Mouse (Mus musculus): ENCODE measurements around the gene Tspan32. TPM values are rescaled to one million over a fixed set of nuclear protein-coding genes. Genes with fewer than 3 reads are reported as not detected.

Tspan32 gene
- polyA plus RNA-seq, 1 experiment from 2014 or later = 0.28 TPM

DNA sequence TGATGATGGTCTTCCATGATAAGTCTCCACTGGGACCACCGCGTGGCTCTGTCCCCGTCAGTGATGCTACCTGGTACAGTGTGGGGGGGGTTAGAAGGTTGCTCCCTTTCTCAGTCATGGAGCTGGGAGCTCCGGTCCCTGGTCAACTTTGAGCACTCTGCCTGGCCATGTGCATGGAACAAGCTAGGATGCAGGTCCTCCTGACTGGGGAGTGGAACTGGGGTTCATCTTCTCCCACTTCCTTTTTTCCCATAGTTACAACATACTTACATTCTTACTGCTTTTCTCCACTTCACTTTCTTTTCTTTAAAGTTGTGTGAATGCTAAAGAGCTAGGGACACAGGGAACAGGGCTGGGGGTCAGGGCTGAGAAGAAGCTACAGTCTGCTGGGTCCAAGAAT is 19.7 kb upstream of the Tspan32 start:
- no peak overlapping the region for H3K4me2 ChIP-seq (ENCODE audit: low read length)
- H3K9me3 ChIP-seq (ENCODE audit: control insufficient read depth, low read length) = no peaks in the 10 kb centered on the region
- H3K9ac ChIP-seq (ENCODE audit: low read depth, low read length) = no peak overlapping the region
- 93% methylated on average over 4 of the region's 4 CpGs for WGBS
- no peaks in the 10 kb centered on the region for H3K27me3 ChIP-seq (replicated peaks; ENCODE audit: control insufficient read depth, insufficient read depth, low read length)
- ATAC-seq = no peak
- no peak overlapping the region for H3K4me3 ChIP-seq (ENCODE audit: low read length)
- H3K4me1 ChIP-seq (ENCODE audit: control insufficient read depth, insufficient read depth, low read depth, low read length) = no peaks in the 10 kb centered on the region
- H3K27ac ChIP-seq (ENCODE audit: low read depth, low read length) = no peak overlapping the region
- no peaks in the 10 kb centered on the region for H3K36me3 ChIP-seq (ENCODE audit: control insufficient read depth, insufficient read depth, low read length)

DNA sequence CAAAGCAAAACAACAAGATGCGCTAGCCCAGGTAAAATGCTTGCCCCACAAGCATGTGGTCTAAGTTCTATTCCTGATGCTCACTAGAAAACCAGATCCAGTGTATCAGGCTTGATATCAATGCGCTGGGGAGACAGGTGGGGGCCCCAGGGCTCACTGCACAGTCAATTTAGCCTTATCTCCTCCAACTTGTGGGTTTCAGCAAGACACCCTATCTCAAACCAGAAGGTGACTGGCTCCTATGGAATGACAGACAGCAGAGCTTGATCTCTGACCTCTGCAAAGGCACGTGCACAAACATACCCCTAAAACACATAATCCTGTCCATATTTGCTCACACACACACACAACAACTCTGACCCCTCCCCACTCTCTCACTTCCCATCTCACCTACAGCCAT is 17.1 kb upstream of the Tspan32 start:
- Histone ChIP-seq H3K36me3 (ENCODE audit: control insufficient read depth, insufficient read depth, low read length) (no peaks in the 10 kb centered on the region), H3K4me2 (ENCODE audit: low read length) (no peak overlapping the region), H3K4me1 (ENCODE audit: control insufficient read depth, insufficient read depth, low read depth, low read length) (no peaks in the 10 kb centered on the region), H3K9me3 (ENCODE audit: control insufficient read depth, low read length) (no peaks in the 10 kb centered on the region), H3K27me3 (replicated peaks; ENCODE audit: control insufficient read depth, insufficient read depth, low read length) (no peaks in the 10 kb centered on the region), H3K4me3 (ENCODE audit: low read length) (no peak overlapping the region), H3K9ac (ENCODE audit: low read depth, low read length) (no peak overlapping the region), H3K27ac (ENCODE audit: low read depth, low read length) (no peak overlapping the region)
- 89% methylated on average over 3 of the region's 3 CpGs for WGBS
- ATAC-seq = no peak

DNA sequence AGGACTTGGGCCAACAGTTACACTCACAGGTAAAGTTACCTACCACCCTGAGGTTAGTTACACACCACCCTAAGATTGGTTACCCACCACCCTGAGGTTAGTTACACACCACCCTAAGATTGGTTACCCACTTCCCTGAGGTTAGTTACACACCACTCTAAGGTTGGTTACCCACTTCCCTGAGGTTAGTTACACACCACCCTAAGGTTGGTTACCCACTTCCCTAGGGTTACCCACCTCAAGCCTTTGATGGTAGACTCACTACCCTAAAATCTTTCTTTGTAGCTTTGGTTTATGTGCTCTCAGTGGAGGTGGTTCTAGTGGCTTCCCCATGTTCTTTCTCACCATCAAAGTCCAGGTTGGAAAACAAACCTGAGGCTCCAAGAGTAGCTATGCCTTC is 9.8 kb upstream of the Tspan32 start:
- Histone ChIP-seq H3K4me1 (ENCODE audit: control insufficient read depth, insufficient read depth, low read depth, low read length) (no peaks in the 10 kb centered on the region), H3K27me3 (replicated peaks; ENCODE audit: control insufficient read depth, insufficient read depth, low read length) (no peaks in the 10 kb centered on the region)
- ATAC-seq = no peak

DNA sequence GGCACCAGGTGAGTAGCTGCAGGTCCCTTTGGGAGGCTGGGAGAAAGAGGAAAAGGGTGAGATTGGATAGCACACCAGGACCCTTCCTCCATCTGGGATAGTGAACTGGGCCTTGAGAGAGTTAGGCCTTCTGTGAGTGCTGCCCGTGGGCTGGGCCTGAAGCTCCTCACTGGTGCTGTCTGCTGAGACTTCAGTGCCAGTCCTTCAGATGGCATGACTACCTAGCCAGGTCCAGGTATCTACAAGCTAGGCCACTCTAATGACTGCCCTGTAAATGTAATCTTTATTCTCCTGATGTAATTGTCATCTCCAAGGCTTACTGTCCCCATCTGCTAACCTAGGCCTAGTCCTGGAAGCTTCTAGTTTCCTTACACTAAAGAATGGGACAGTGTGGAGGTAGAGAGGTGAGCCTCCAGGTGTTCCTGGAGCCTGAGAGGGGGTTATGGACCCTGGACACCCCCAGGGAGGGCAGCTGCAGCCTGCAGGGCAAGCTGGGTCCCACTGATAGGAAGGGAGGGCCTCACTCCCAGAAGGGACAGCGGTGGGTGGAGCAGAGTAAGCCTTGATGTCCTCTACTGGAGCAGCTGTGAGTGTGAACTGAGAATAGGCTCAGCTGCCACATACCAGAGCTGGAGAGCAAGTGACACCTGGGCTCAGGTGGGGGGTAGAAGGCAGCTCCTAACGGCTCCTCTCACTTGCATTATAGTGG is 9.1 kb upstream of the Tspan32 start:
- no peaks in the 10 kb centered on the region for H3K36me3 ChIP-seq (ENCODE audit: control insufficient read depth, insufficient read depth, low read length)
- H3K27me3 ChIP-seq (replicated peaks; ENCODE audit: control insufficient read depth, insufficient read depth, low read length) = no peaks in the 10 kb centered on the region
- no peak overlapping the region for H3K27ac ChIP-seq (ENCODE audit: low read depth, low read length)
- no peaks in the 10 kb centered on the region for H3K4me1 ChIP-seq (ENCODE audit: control insufficient read depth, insufficient read depth, low read depth, low read length)
- H3K9ac ChIP-seq (ENCODE audit: low read depth, low read length) = no peak overlapping the region
- ATAC-seq = no peak
- H3K9me3 ChIP-seq (ENCODE audit: control insufficient read depth, low read length) = no peaks in the 10 kb centered on the region
- 73% methylated on average over 3 of the region's 3 CpGs for WGBS
- H3K4me3 ChIP-seq (ENCODE audit: low read length) = no peak overlapping the region
- H3K4me2 ChIP-seq (ENCODE audit: low read length) = no peak overlapping the region

More for the DNA sequence above, 9.8 kb upstream of the Tspan32 start:
- no peaks in the 10 kb centered on the region for H3K9me3 ChIP-seq (ENCODE audit: control insufficient read depth, low read length)
- no peaks in the 10 kb centered on the region for H3K36me3 ChIP-seq (ENCODE audit: control insufficient read depth, insufficient read depth, low read length)
- H3K9ac ChIP-seq (ENCODE audit: low read depth, low read length) = no peak overlapping the region
- H3K27ac ChIP-seq (ENCODE audit: low read depth, low read length) = no peak overlapping the region
- H3K4me3 ChIP-seq (ENCODE audit: low read length) = no peak overlapping the region
- H3K4me2 ChIP-seq (ENCODE audit: low read length) = no peak overlapping the region

DNA sequence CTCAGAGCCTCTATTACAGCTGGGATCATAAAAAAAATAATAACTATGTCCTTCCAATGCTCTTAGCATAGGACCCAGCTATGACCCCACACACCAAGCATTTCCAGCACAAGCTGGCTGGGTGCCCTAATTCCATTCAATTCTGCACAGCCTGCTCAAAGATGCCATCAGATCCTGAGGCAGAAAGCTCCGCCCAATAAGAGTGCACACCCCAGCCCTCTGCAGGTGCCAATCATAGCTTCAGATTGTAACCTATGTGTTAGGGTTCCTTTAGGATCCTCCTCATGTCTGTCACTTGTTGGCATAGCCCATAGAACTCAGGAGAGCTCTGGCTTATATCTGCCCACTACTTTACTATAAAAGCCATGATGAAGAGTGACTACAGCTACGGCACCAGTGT is 7.8 kb upstream of the Tspan32 start:
- H3K4me3 ChIP-seq (ENCODE audit: low read length) = no peak overlapping the region
- ATAC-seq = no peak
- 78% methylated on average over 2 of the region's 2 CpGs for WGBS

DNA sequence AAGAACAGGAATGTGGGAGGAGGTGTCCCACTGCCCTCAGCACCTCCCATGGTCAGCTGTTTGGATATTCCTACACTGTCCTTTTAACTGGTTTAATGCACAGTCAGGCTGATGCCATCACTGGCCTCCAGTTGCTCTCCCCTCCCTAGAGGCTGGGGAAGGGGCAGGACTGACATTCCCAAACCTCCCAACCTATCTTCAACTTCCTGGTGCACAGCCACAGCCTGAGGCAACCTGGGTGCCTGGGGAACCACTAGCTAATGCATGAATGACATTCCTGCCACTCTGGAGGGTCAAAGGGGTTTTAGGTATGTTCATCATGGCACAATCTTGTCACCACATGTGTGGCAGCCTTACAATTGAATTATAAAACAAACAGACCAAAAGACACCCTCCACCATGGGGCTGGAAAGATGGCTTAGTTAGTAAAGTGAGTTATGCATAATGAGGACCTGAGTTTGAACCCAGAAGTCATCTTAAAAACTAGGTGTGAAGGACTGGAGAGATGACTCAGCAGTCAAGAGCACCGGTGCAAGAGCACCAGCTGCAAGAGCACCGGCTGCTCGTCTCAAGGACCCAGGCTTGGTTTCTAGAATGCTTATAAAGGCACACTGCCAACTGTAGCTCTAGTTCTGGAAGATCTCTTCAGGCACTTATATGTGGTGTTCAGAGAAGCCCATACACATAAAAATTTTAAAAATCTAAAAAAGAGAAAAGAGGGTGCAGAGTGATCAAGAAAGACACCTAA is 7.3 kb upstream of the Tspan32 start:
- no peak for ATAC-seq
- Histone ChIP-seq H3K27ac (ENCODE audit: low read depth, low read length) (no peak overlapping the region), H3K9ac (ENCODE audit: low read depth, low read length) (no peak overlapping the region), H3K4me3 (ENCODE audit: low read length) (no peak overlapping the region), H3K27me3 (replicated peaks; ENCODE audit: control insufficient read depth, insufficient read depth, low read length) (no peaks in the 10 kb centered on the region), H3K9me3 (ENCODE audit: control insufficient read depth, low read length) (no peaks in the 10 kb centered on the region), H3K4me2 (ENCODE audit: low read length) (no peak overlapping the region), H3K4me1 (ENCODE audit: control insufficient read depth, insufficient read depth, low read depth, low read length) (no peaks in the 10 kb centered on the region), H3K36me3 (ENCODE audit: control insufficient read depth, insufficient read depth, low read length) (no peaks in the 10 kb centered on the region)
- 81% methylated on average over 3 of the region's 3 CpGs for WGBS

More for the DNA sequence above, 7.8 kb upstream of the Tspan32 start:
- Histone ChIP-seq H3K4me2 (ENCODE audit: low read length) (no peak overlapping the region), H3K27ac (ENCODE audit: low read depth, low read length) (no peak overlapping the region), H3K9me3 (ENCODE audit: control insufficient read depth, low read length) (no peaks in the 10 kb centered on the region), H3K4me1 (ENCODE audit: control insufficient read depth, insufficient read depth, low read depth, low read length) (no peaks in the 10 kb centered on the region), H3K27me3 (replicated peaks; ENCODE audit: control insufficient read depth, insufficient read depth, low read length) (no peaks in the 10 kb centered on the region), H3K9ac (ENCODE audit: low read depth, low read length) (no peak overlapping the region), H3K36me3 (ENCODE audit: control insufficient read depth, insufficient read depth, low read length) (no peaks in the 10 kb centered on the region)

DNA sequence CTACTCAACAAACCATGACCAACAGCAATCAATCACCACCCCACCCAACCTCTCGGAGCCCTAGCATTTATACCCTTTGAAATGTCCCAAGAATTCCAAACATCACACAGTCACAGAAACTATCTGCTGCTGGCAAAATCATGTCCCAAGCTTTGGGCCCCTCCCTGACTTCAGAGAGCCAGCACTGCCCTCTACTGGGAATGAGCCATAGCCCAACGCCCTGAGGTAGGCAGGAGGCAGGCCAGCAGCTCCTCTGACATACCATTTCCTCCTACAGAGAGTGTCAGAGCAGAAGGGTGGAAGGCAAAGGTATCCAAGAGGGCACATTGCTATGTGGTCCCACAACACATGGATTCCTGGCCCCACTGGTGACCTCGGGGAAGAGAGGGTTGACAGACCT is 2.2 kb upstream of the Tspan32 start:
- Histone ChIP-seq H3K4me2 (ENCODE audit: low read length) (no peak overlapping the region), H3K9ac (ENCODE audit: low read depth, low read length) (no peak overlapping the region), H3K4me3 (ENCODE audit: low read length) (no peak overlapping the region), H3K9me3 (ENCODE audit: control insufficient read depth, low read length) (no peaks in the 10 kb centered on the region), H3K27ac (ENCODE audit: low read depth, low read length) (no peak overlapping the region), H3K27me3 (replicated peaks; ENCODE audit: control insufficient read depth, insufficient read depth, low read length) (no peaks in the 10 kb centered on the region), H3K4me1 (ENCODE audit: control insufficient read depth, insufficient read depth, low read depth, low read length) (peaks cover 1% of the 10 kb centered on the region; the same call in 1 of the 2 replicates), H3K36me3 (ENCODE audit: control insufficient read depth, insufficient read depth, low read length) (no peaks in the 10 kb centered on the region)
- no peak for ATAC-seq
- 32% methylated on average over 3 of the region's 3 CpGs for WGBS

DNA sequence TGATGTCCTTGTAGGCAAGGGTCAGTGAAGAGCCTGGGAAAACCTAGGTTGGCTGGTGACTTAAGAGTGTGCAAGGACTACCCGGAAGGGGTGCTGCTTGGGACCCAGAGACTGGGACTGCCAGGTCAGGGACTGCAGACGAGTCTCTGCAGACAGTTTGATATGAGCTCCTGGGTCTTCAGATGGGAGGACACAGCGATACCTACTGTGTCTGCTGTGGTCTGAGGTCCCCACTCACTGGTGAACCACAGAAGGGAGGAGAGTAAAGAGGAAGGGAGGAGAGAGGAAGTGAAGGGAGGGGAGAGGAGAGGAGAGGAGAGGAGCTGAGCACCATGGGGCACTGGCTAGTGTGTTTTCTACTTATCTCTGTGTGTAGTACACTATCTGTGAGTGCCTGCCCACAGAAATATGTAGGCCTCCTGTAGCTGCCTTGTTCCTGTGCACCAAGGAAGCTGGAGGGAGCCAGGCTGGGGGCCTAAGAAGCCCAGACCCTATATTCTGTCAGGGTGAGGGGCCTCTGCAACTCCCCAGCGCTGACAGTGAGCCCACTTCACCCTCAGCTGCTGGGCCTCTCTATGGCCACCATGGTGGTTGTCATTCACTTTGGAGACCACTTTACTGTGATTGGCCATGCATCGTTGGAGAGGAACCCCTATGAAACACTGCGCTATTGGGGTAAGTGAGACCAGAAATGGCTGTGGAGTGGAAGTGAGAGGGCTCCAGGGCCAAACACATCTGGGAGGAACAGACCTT is 674 bp downstream of the Tspan32 start:
- Histone ChIP-seq H3K27me3 (replicated peaks; ENCODE audit: control insufficient read depth, insufficient read depth, low read length) (no peaks in the 10 kb centered on the region), H3K9ac (ENCODE audit: low read depth, low read length) (no peak overlapping the region), H3K4me1 (ENCODE audit: control insufficient read depth, insufficient read depth, low read depth, low read length) (peaks cover 9% of the 10 kb centered on the region; the same call in 1 of the 2 replicates), H3K4me3 (ENCODE audit: low read length) (no peak overlapping the region), H3K9me3 (ENCODE audit: control insufficient read depth, low read length) (no peaks in the 10 kb centered on the region), H3K27ac (ENCODE audit: low read depth, low read length) (no peak overlapping the region), H3K4me2 (ENCODE audit: low read length) (no peak overlapping the region), H3K36me3 (ENCODE audit: control insufficient read depth, insufficient read depth, low read length) (no peaks in the 10 kb centered on the region)
- WGBS = 88% methylated on average over 6 of the region's 6 CpGs
- no peak for ATAC-seq

DNA sequence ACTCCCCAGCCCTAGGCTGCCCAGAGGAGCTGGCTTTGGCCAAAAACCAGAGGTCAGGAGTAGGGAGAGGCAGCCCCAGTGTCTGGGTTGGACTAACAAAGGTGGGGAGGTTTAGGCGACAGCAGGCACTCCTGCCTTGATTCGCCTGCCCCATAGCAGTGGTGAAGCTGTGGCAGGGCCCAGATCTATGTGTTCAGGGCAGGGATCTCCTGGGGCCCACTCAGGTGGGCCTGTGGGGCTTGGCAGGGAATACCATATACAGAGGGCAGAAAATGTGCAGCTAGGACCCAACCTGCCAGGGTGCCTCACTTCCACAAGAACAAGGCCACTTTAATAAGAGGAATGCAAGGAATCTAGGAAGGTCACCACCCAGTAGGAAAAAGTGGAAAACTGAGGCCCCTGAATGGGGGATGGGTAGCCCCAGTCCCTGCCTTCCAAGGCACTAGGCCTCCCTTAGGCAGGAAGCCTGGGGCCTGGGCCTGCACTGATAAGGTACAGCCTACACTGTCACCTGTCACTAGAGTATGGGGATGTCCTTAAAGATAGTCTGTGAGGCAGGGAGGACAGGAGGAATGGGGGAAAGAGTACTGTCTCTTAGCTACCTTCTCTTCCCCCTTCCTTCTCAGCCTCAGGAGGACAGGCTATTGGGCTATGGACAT is 1.4 kb downstream of the Tspan32 start:
- no peak overlapping the region for H3K27ac ChIP-seq (ENCODE audit: low read depth, low read length)
- H3K4me3 ChIP-seq (ENCODE audit: low read length) = no peak overlapping the region
- no peak overlapping the region for H3K4me2 ChIP-seq (ENCODE audit: low read length)
- WGBS = 79% methylated on average over 2 of the region's 2 CpGs
- H3K9me3 ChIP-seq (ENCODE audit: control insufficient read depth, low read length) = no peaks in the 10 kb centered on the region
- H3K27me3 ChIP-seq (replicated peaks; ENCODE audit: control insufficient read depth, insufficient read depth, low read length) = no peaks in the 10 kb centered on the region
- no peak for ATAC-seq
- H3K4me1 ChIP-seq (ENCODE audit: control insufficient read depth, insufficient read depth, low read depth, low read length) = peaks cover 9% of the 10 kb centered on the region; the same call in 1 of the 2 replicates
- no peak overlapping the region for H3K9ac ChIP-seq (ENCODE audit: low read depth, low read length)
- H3K36me3 ChIP-seq (ENCODE audit: control insufficient read depth, insufficient read depth, low read length) = no peaks in the 10 kb centered on the region

Data from hindbrain, embryonic 16.5 days (tissue).